Mouse (Mus musculus) heart, adult 11 months (tissue): Measurements from ENCODE around the gene Pank4.

Experiments
- DNase-seq: peaks from one replicate; pipeline ENCODE4 v3.0.0; 2022

The Pank4 gene

GRCm38 (mm10) chr4:154972546-154972945 is 8.6 kb downstream of the Pank4 start:
- peak; percentile 88 for DNase-seq

DNA sequence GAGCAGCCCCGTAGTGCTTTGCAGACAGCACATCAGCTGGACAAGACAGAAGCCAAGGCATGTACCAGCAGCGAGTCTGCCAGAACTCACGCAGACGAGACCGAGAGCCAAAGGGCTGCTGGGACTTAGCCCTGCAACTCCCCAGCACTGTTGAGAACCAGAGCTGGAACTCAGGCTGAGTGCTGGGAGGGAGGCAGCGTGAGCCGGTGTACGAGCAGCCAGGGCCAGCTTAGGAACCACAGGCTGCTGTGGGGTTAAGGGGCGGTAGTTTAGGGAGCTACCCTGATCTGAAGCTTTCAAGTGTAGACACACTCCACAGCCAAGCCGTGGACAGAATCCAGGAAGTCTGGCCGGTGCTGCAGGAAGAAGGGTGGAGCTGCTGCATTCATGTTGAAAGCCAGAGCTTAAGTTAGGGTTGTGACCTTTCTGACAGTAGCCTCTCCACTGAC is 10.3 kb downstream of the Pank4 start:
- DNase-seq: peak; percentile 97

DNA sequence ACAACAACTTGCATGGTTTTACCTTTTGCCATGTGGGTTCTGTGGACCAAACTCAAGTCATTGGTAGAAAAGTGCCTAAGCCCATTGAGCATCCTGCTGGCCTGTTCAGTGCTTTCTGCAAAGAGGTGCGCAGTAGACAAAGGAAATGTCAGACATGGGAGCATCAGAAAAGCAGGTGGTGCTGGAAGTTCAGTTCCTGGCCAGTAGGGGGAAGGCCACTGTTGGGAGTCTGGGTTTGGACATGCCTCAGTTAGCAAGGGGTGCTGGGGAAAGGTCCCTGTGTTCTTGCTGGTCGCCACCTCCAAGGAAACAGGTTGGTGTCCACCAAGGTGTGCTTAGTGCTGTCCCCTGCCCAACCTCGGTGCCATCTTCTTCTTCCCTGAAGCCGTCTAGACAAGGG is 16.2 kb downstream of the Pank4 start:
- DNase-seq: no peak

GRCm38 (mm10) chr4:154981076-154981475 is 17.2 kb downstream of the Pank4 start:
- no peak for DNase-seq

DNA sequence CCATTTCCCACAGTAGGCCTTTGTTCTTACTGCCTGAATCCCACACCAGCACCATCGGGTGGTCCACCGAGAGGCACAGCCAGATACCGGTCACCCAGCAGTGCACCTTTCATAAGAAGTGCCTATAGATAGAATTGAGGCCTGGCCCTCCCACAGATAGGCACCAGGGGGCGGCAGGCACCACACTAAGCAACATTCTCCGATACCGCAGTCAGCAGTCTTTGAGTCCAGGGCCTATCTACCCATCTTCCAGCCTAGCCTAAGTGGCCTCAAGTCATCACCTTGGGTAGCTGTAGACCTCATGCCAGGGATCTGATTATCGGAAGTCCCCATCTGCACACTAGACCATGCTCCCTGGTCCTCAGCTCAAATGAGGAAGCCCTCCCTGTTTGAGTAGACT is 17.6 kb downstream of the Pank4 start:
- DNase-seq: no peak

- peak; percentile 86 for DNase-seq
Observed at GRCm38 (mm10) chr4:154982247-154983120, 18.6 kb downstream of the Pank4 start.

DNA sequence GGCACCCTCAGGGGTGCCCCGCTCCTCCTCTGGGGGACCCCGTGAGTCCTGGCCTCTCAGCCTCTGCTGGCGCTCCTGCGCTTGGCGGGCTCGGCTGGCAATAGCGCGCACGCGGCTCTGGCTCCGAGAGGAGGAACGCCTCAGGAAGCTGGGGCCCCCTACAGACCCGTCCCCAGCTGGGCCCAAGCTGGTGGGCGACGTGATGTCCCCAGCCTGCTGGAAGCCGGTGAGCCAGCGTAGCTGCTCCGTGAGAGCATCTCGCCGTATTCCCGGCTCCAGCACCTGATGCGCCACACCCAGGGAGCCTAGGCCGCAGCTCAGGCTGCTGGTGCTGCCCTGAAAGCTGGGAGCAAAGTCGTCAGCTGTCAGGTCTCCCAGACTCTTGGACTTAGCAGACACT is 19.8 kb downstream of the Pank4 start:
- no peak for DNase-seq

- DNase-seq: peak; percentile 90
Observed at GRCm38 (mm10) chr4:154985151-154985777, 21.3 kb downstream of the Pank4 start.

DNA sequence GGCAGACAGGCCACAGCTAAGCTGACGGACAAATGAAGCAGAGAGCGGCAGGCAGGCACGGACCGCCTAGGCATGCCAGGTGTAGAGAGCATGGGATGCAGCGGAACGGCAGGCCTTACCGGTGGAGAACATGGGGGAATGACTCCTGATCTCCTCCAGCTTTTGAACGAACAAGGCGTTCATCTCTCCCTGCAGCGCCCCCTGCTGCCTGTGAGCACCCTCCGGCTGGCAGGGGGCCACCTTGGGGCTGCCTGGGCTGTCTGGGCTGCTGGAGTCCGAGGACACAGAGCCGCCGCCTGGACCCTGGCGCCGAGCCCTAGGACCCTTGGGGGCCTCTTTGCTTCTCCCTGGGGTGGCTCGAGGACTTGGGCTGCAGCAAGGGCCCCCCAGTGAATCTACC is 22.2 kb downstream of the Pank4 start:
- peak; percentile 96 for DNase-seq

- DNase-seq: no peak
Observed at GRCm38 (mm10) chr4:154986750-154987149, 22.8 kb downstream of the Pank4 start.

DNA sequence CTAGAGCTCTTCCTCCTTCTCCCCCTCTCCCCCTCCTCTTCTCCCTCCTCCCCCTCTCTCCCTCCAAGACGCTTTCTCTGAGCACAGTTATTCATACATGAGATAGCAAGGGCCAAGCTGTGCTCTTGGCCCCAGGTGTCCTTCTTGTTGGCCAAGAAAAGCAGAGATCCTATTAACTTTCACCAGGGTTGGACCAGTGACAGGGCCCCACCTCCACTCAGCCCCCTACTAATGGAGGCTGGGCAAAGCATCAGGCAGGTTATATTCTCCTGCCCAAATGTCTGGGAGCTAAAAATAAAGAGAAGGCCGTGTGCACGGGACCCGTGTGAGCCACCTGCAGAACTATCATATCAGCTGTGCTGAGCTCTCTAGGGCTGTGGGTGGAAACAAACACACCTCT is 31.0 kb downstream of the Pank4 start:
- no peak for DNase-seq

GRCm38 (mm10) chr4:154996572-154997154 is 32.7 kb downstream of the Pank4 start:
- DNase-seq: peak; percentile 95

DNA sequence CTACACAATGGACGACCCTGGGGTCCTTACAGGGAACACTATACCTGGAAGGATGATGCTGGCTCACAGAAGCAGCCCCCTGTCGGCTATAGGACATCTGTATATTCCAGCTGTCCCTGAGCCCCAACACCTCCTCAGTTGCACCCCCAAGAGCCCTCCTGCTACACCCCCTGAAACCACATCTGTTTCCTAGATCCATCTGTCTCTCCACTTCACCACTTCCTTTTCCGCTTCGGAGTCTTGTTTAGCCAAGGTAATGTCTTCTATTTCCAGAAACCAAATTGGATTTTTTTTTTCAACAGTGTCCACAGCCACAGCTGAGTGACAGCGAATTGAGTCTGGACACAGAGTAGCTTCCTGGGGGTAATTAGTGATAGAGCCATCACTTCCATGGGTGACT is 35.5 kb downstream of the Pank4 start:
- DNase-seq: no peak

DNA sequence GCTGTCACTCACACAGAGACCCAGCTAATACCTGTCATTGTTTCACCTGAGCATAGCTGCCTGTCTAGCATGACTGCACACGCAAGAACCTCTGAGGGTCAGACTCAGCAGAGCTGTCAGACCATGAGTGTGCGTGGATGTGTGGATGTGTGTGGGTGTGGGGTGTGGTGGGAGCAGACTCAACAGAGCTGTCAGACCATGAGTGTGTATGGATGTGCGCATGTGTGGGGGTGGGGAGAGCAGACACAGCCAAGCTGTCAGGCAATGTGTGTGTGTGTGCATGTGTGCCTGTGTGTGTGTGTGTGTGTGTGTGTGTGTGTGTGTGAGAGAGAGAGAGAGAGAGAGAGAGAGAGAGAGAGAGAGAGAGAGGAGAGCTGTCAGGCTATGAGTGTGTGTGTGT is 41.4 kb downstream of the Pank4 start:
- no peak for DNase-seq

DNA sequence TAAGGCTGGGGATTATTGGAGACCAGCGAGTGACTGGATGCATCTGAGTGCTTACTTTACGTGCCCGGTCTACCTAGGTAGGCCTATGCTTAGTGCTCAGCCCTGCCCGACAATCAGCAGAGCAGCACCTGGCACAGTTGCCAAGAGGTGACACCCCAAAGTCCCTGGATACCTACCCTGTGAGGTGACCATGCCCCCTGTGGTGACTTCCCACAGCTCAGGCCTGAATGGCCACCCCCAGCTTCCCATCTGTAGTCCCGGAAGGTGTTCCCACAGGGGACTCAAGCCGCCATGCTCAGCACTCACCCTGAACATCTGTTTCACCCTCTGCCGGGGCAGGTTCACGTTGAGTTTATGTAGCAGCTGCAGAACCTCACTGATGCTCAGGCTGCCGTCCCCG is 42.4 kb downstream of the Pank4 start:
- DNase-seq: no peak

DNA sequence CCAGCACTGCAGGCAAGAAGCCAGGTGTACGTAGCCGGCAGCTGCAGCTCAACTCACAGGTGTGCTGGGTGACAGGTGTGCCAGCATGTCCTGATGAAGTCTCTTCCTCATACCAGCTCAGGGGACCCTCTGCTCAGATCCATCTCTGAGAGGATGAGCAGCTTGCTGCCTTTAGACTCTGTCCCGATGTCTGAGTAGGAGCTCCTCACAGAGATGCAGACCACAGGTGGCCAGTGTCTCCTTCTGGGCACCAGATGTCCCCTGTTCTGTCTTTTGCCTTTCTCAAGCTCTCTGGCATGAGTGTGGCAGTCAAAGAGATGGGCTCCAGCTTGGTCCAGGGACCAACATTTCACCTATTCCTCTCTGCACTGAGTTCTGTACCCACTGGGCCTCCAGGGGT is 43.7 kb downstream of the Pank4 start:
- no peak for DNase-seq

DNA sequence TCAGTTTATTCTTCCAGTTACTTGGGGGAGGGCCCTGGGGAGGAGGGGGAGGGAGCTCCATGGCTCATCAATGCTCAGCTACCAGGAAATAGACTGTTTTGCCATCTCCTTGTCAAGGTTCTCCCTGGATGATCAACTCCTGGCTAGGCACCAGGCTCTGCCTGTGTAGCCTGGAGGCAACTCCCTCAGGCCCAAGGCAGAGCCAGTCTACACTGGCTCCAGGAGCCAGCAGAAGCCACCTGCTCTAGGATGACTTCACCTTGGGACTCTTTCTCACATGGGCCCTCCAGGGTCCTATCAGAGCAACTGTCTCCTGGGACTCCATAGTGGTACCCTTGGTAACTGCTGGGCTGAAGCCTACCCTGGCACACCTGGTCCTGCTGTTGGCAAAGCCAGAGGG is 44.2 kb downstream of the Pank4 start:
- no peak for DNase-seq

- no peak for DNase-seq
Observed at GRCm38 (mm10) chr4:155009216-155009615, 45.3 kb downstream of the Pank4 start.

DNA sequence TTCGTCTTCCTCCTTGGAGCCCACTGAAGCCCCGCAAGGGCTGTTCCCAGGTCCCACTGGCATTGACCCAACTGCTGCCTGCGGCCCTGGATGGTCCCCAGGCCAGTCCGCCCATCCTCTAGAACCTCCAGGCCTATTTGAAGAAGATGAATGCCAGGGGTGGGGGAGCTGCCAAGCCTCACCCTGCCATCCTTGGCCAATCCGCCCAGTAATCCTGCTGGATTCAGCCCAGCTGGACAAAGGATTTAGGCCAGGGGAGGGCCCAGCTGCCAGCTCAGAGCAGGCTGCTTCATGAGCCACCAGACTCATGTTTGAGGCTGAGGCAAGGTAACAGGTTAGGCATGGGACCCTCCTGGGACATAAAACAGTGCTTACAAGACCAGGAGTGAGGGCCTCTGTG is 46.9 kb downstream of the Pank4 start:
- peak; percentile 92 for DNase-seq

DNA sequence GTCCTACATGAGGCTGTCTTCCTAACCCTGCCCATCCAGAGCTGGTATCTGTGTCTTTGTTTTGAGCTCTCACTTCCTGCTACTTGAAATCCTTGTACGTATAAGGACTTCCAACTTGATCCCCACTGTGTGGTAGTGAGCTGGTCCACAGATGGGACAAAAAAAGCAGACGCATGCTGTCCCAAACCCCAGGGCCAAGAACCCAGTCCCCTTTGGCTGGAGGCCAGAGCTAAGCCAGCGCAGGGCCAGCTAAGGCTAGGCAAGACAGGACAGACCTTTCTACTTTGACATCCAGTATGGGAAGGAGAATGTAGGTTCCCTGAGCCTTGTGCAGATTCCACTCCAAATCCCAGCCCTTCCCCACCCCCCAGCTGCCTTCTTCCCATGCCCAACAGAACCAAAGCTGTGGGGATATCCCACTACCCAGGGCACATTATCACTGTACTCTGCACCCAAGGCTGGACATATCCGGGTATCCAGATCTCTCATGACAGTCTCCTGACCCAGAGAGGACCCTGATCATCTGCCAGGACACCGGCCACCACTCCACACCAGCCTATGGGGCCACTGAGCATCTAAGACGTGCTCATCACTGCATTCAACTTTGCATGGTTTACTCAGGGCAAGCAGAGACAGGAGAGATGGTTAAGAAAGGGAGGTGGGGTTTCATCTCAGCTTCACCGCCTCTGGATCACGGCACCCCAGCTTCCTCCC is 47.5 kb downstream of the Pank4 start:
- DNase-seq: no peak

DNA sequence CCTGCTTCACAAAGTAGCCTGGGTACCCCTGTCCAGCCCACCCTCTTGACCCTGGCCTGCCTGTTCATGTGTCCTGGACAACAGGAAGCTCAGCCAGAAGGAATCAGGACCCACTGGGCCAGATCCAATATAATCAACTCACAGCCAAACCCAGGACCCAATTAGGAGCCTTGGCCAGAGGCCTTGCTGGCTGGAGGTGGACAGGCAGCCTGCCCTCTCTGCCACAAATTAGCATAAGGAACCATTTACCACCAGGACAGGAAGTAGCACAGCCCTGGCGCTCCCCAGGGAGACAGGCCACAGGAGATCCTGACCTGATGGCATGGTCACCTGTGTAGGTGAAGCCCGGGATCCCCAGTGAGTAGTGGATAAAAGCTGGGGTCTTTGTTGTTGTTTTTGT is 48.2 kb downstream of the Pank4 start:
- DNase-seq: no peak

GRCm38 (mm10) chr4:155012788-155013187 is 48.9 kb downstream of the Pank4 start:
- peak; percentile 91 for DNase-seq

DNA sequence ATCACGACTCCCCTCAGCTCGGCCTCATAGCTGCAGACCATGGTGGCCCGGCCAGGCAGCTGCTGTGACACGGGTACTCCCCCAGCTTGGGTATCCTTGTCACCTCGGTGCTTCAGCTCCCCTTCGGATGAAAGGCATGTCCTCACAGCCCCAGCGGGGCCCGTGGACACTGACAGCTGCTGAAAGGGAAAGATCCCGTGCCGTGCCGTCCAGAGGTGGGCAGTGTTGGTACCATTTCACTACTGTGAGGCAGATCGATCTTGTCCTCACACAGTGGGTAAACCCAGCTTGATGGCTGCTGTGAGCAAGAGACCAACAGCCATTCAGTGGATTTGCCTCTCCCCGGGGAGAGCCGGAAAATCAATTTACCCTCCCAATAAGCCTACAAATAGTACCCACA is 50.3 kb downstream of the Pank4 start:
- no peak for DNase-seq
